Mouse (Mus musculus) T-cell, adult 2 months (primary cell): ENCODE data around the gene Olfr1208.

Source experiments
- DNase-seq: peaks from one replicate; pipeline ENCODE4 v3.0.0; 2022; ENCODE audit warnings: low spot score

The Olfr1208 gene

DNA sequence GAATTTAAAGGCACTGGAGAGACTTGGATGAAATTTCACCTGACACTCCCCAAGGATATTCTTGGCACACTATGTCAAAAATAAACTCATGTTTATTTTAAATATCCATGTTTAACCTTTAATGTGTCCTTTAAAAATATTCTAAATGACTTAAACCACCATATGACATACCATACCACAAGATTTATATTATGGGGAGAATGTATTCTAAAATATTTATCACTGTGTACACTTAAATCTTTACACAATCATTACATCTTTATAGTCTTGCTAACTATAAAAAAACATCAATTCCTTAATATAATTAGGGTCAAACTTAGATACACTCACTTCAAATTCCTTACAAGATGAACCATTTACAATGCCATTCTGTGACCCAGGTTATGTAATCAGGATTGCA, at the start of gene Olfr1208:
Olfr1208 (minus strand) TSS at position 101 of the 400 bp plus-strand sequence.
- no peak for DNase-seq

DNA sequence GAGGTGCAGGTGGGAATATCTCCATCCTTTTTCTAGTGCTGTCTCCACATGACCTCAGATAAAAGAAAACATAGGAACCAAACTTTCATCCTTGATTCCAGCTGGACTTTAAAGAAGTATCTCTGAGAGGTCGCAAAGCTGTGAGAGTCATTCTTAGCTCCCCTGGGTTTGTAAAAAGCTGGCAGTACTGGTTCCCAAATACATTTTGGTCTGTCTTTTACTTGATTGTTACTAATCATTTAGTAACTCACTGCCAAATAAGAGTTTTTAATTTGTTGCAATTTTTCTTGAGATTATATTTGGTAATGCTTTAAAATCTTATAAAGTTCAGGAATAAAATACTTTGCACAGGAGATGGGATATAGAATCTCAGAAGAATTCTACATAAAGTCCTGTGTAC, 35.9 kb upstream of the Olfr1208 start, which contains the start of gene Olfr1211:
Olfr1211 (minus strand) TSS at position 101 of the 400 bp plus-strand sequence.
- no peak for DNase-seq

DNA sequence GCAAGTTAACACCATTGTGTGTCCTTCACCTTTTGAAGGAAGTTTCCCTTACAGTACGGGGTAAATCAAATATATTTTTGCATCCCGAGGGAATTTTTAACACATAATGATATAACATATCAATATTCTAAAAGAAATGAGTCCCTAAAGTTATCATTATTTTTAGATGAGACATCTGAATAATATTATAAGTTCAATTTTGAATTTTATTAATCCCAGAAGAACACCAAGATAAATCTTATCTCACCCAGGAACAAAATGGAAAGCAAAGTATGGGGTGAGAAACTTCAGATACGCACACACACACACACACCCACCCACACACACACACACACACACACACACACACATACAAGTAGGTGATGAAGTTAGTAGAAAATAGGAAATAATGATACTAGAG, 12.9 kb upstream of the Olfr1208 start, which contains the start of gene Olfr1209:
Olfr1209 (minus strand) TSS at position 101 of the 400 bp plus-strand sequence.
- DNase-seq: no peak

DNA sequence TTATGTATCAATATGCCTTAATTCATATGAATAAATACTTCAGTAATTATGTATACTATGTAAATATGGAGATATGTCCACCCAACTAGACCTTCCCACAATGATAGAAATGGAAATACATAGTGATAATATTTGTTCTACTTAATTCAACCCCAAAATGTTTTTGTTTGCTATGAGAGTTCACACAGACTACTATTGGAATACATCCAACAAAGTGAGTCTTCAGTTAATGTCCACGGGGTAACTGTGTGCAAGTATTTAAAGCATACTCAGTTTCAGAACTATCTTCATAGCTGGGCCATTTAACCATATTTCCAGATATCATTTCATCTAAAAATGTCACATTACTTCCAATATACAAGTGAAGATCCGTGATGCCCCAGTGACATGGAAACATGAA, 39.2 kb downstream of the Olfr1208 start, which contains the start of gene Olfr1206:
Olfr1206 (plus strand) TSS at position 301 of the 400 bp plus-strand sequence.
- DNase-seq: no peak

DNA sequence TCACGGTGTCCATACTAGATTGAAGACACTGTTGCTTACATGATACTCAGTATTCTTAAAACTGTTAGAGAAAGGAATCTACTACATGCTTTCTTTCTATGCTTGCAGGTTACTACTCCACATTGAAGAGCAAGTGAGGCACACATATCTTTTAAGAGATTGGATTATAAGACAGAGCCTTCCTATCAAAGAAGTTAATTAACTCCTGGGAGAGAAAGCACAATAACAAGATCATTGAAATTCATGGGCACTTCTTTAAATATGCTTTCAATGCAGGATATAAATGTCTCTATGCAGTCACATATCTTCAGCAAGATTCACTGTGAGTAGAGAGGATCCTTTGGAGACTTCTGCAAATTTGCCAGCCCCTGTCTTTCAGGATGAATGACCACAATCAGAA, 53.1 kb downstream of the Olfr1208 start, which contains the start of gene Olfr1204:
Olfr1204 (plus strand) TSS at position 301 of the 400 bp plus-strand sequence.
- no peak for DNase-seq
